Mouse (Mus musculus) brain, adult 10 weeks (tissue): ENCODE results near the gene Gm20920. TPM values are rescaled to one million over a fixed set of nuclear protein-coding genes. Genes with fewer than 3 reads are reported as not detected.

ENCODE experiments used
- polyA plus RNA-seq: library from polyadenylated mRNA; stranded (reverse); fragments of 350-450 nt; fragmentation: Illumina TruSeq; extraction: RNeasy Lipid Tissue Mini Kit (QIAGEN cat#74804); gene quantifications from one replicate; pipeline ENCODE4 v1.2.3, GENCODE M21; 2015; ENCODE audit warnings: low read depth, low replicate concordance

The Gm20920 gene
- polyA plus RNA-seq = not detected

DNA sequence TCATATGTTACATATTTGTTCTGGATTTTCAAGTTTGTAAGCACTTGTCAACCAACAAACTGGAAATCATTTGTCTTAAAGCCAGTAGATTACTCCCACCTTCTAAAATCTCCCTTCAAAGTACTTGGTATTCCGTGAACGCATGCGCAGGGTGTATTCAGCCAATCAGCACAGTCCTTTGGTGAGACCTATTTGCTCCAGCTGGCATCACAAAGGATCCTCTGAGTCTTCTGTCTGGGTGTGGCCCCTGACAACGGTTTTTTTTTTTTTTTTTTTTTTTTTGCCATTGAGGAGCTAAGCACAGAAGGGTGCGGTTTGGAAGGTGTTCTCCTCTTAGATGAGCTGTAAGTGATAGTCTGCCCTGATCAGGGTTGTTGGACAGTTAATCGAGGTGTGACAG lies at the start of gene Gm20920:
TSS of gene Gm20920 (plus strand) at position 301 of the 400 bp plus-strand sequence.

